Mouse (Mus musculus): Measurements from ENCODE around the gene Arpc4. TPM values are rescaled to one million over a fixed set of nuclear protein-coding genes. Genes with fewer than 3 reads are reported as not detected.

Gene Arpc4
- total and polyA plus RNA-seq, 3 experiments, result 150 to 314 (median 202) TPM

- peaks cover 0 to 7% of the 10 kb centered on the region in 2 experiments; a peak in 1 of 4 replicates for H3K4me1 ChIP-seq (ENCODE audit: control insufficient read depth in 1 of 2, insufficient read depth in 2 of 2)
- DNase-seq (ENCODE audit: extremely low read depth), result no peak
- dilution Hi-C loops (cut with MboI; ENCODE audit: extremely low pct_ligation_motif_present, extremely low pct_unique_long_range_greater_than_20kb, low sequenced_read_pairs), result no loop called here
- no peak overlapping the region for H3K9ac ChIP-seq (ENCODE audit: insufficient read depth, low read depth)
- in situ Hi-C loops (cut with MboI; ENCODE audit: low pct_ligation_motif_present, low pct_unique_long_range_greater_than_20kb, low sequenced_read_pairs), result no loop called here
- no peaks in the 10 kb centered on the region for H3K79me2 ChIP-seq (replicated peaks; ENCODE audit: control insufficient read depth, extremely low read depth, insufficient read depth, poor library complexity, severe bottlenecking)
- no peak overlapping the region for H3K27ac ChIP-seq (ENCODE audit: insufficient read depth, low read depth)
- H3K27me3 ChIP-seq (replicated peaks), result peaks cover 4% of the 10 kb centered on the region
- H3K36me3 ChIP-seq (replicated peaks in 1 of 2; ENCODE audit: control insufficient read depth in 1 of 2, insufficient read depth in 1 of 2, low read length in 1 of 2), result peaks cover 0 to under 1% of the 10 kb centered on the region in 2 experiments
- H3K4me2 ChIP-seq (ENCODE audit: insufficient read depth, low read depth, poor library complexity, severe bottlenecking), result no peak overlapping the region
- H3K9me3 ChIP-seq (replicated peaks; ENCODE audit: low read length), result no peaks in the 10 kb centered on the region
- TF ChIP-seq CHD2 (IDR thresholded peaks at IDR 0.05; ENCODE audit: low read length) (no peak), MXI1 (IDR thresholded peaks at IDR 0.05; ENCODE audit: low read depth, low read length) (no peak), CHD1 (IDR thresholded peaks at IDR 0.05; ENCODE audit: low read depth, low read length) (no peak), POLR2AphosphoS2 (IDR thresholded peaks at IDR 0.05; ENCODE audit: low read depth, low read length) (no peak), HCFC1 (IDR thresholded peaks at IDR 0.05; ENCODE audit: low read depth, low read length) (no peak), MEF2A (IDR thresholded peaks at IDR 0.05; ENCODE audit: borderline replicate concordance, low read depth, low read length) (no peak), TBP (conservative IDR thresholded peaks at IDR 0.05; ENCODE audit: low read depth, low read length) (no peak)
- no peak overlapping the region for H3K4me3 ChIP-seq (replicated peaks in 1 of 3; ENCODE audit: low read depth in 2 of 3, low read length in 2 of 3, poor library complexity in 1 of 3)
These were observed 33.6 kb upstream of the Arpc4 start for GRCm38 (mm10) chr6:113344321-113344720.

DNA sequence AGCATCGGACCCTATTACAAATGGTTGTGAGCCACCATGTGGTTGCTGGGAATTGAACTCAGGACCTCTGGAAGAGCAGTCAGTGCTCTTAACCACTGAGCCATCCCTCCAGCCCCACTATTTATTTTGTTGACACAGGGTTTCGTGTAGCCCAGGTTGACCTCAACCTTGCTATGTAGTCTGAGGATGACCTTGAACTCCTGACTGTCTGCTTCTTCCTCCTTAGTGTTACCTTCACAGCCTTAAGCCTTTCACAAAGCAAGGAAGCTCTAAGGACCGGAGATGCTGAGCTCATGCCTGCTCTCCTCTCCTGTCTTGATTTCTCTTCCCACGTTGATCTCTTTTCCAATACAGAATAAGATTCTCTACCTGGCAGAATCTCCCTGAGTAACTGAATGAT is 31.0 kb upstream of the Arpc4 start:
- no peaks in the 10 kb centered on the region for H3K79me2 ChIP-seq (replicated peaks; ENCODE audit: control insufficient read depth, extremely low read depth, insufficient read depth, poor library complexity, severe bottlenecking)
- no peak for DNase-seq (ENCODE audit: extremely low read depth)
- no peak overlapping the region for H3K4me2 ChIP-seq (ENCODE audit: insufficient read depth, low read depth, poor library complexity, severe bottlenecking)
- in situ Hi-C loops (cut with MboI; ENCODE audit: low pct_ligation_motif_present, low pct_unique_long_range_greater_than_20kb, low sequenced_read_pairs), result no loop called here
- TF ChIP-seq MXI1 (IDR thresholded peaks at IDR 0.05; ENCODE audit: low read depth, low read length) (no peak), MYC (IDR thresholded peaks at IDR 0.05; ENCODE audit: low read depth, low read length) (no peak), RAD21 (IDR thresholded peaks at IDR 0.05; ENCODE audit: low read depth, low read length) (no peak), IRF4 (IDR thresholded peaks at IDR 0.05; ENCODE audit: low read depth, low read length) (no peak), KAT2A (IDR thresholded peaks at IDR 0.05; ENCODE audit: insufficient replicate concordance, low read length) (no peak), CTCF (conservative IDR thresholded peaks at IDR 0.05 in 1 of 2, IDR thresholded peaks at IDR 0.05 in 1 of 2; ENCODE audit: low read depth in 2 of 2, low read length in 2 of 2) (no peak), ZNF384 (IDR thresholded peaks at IDR 0.05; ENCODE audit: low read depth, low read length) (no peak), ZC3H11A (IDR thresholded peaks at IDR 0.05; ENCODE audit: low read depth, low read length) (no peak), NRF1 (IDR thresholded peaks at IDR 0.05; ENCODE audit: low read depth, low read length) (no peak)
- no peak overlapping the region for H3K27ac ChIP-seq (ENCODE audit: insufficient read depth, low read depth)
- no peaks in the 10 kb centered on the region for H3K9me3 ChIP-seq (replicated peaks; ENCODE audit: low read length)
- dilution Hi-C loops (cut with MboI; ENCODE audit: extremely low pct_ligation_motif_present, extremely low pct_unique_long_range_greater_than_20kb, low sequenced_read_pairs), result no loop called here
- H3K27me3 ChIP-seq (replicated peaks), result peaks cover 4% of the 10 kb centered on the region
- no peak overlapping the region for H3K9ac ChIP-seq (ENCODE audit: insufficient read depth, low read depth)
- H3K36me3 ChIP-seq (replicated peaks in 1 of 2; ENCODE audit: control insufficient read depth in 1 of 2, insufficient read depth in 1 of 2, low read length in 1 of 2), result no peaks in the 10 kb centered on the region
- no peak overlapping the region for H3K4me3 ChIP-seq (replicated peaks in 1 of 3; ENCODE audit: low read depth in 2 of 3, low read length in 2 of 3, poor library complexity in 1 of 3)
- H3K4me1 ChIP-seq (ENCODE audit: control insufficient read depth in 1 of 2, insufficient read depth in 2 of 2), result peaks cover 0 to 7% of the 10 kb centered on the region in 2 experiments; a peak in 1 of 4 replicates
